Mouse (Mus musculus) midbrain, postnatal 0 days (tissue): ENCODE measurements around the gene AI854703. TPM values are rescaled to one million over a fixed set of nuclear protein-coding genes. Genes with fewer than 3 reads are reported as not detected.

Source experiments
- ATAC-seq: fragments of 200-750 bp; cut with Nextera tagmentation; 2 replicates; pipeline ENCODE4 v1.8.0; 2017; ENCODE audit warnings: moderate number of reproducible peaks, mild to moderate bottlenecking, moderate TSS enrichment, moderate library complexity; ENCODE audit not compliant: low FRiP score
- DNase-seq: peaks from one replicate; pipeline ENCODE4 v3.0.0-alpha.2; 2015; ENCODE audit warnings: low spot score
- H3K27ac ChIP-seq: fragments of 300-500 bp; sonication (generic); 2 replicates; pipeline ENCODE4 v1.5.1; 2014; ENCODE audit warnings: low read depth, mild to moderate bottlenecking, low read length, mixed read lengths
- H3K27me3 ChIP-seq: fragments of 300-500 bp; sonication (generic); 2 replicates; pipeline ENCODE4 v1.6.1; 2014; ENCODE audit warnings: low read length, control low read depth, mixed read lengths; ENCODE audit not compliant: insufficient read depth
- H3K36me3 ChIP-seq: fragments of 300-500 bp; sonication (generic); 2 replicates; pipeline ENCODE4 v1.6.1; 2014; ENCODE audit warnings: low read length, control low read depth, mixed read lengths; ENCODE audit not compliant: insufficient read depth
- H3K4me1 ChIP-seq: fragments of 300-500 bp; sonication (generic); 2 replicates; pipeline ENCODE4 v1.6.1; 2014; ENCODE audit warnings: mild to moderate bottlenecking, control low read depth, antibody characterized with exemption, low read length, mixed read lengths; ENCODE audit not compliant: insufficient read depth
- H3K4me2 ChIP-seq: fragments of 300-500 bp; sonication (generic); 2 replicates; pipeline ENCODE4 v1.6.1; 2014; ENCODE audit warnings: low read depth, mild to moderate bottlenecking, low read length, mixed read lengths; ENCODE audit not compliant: poor library complexity, severe bottlenecking
- H3K4me3 ChIP-seq: fragments of 300-500 bp; sonication (generic); 2 replicates; pipeline ENCODE4 v1.5.1; 2014; ENCODE audit warnings: low read depth, mild to moderate bottlenecking, low read length, moderate library complexity
- H3K9ac ChIP-seq: fragments of 300-500 bp; sonication (generic); replicated peaks from 2 replicates; pipeline ENCODE4 v1.6.1; 2014; ENCODE audit warnings: mild to moderate bottlenecking, low read length, moderate library complexity, mixed read lengths; ENCODE audit not compliant: poor library complexity, severe bottlenecking
- H3K9me3 ChIP-seq: fragments of 300-500 bp; sonication (generic); 2 replicates; pipeline ENCODE4 v1.6.1; 2016; ENCODE audit warnings: low read length, control low read depth
- CTCF ChIP-seq: IDR thresholded peaks from 2 replicates; pipeline ENCODE4 v1.5.1; 2016; ENCODE audit warnings: antibody characterized with exemption, mild to moderate bottlenecking
- whole genome bisulfite sequencing: fragments of 180-500 bp; shearing (Covaris S2); extraction: QIAGEN DNeasy Blood & Tissue Kit; methylation state at CpG from one replicate; pipeline ENCODE4 v1.1.7; 2014; 5-methylcytosine and 5-hydroxymethylcytosine counted together
- polyA plus RNA-seq: library from polyadenylated mRNA; unstranded; fragments of >200 nt; fragmentation: Nextera tagmentation; extraction: Ambion mirVana; gene quantifications from 2 replicates; pipeline ENCODE4 v1.2.1, GENCODE M21; 2015
- total RNA-seq: library from RNA; depleted of rRNA; stranded (reverse); fragments of >200 nt; gene quantifications from 2 replicates; pipeline ENCODE4 v1.2.3, GENCODE M21; 2014; rRNA removed

The AI854703 gene
- total RNA-seq (51.7 and 57.1 TPM in 2 replicates), polyA plus RNA-seq (28.5 and 30.2 TPM in 2 replicates)

DNA sequence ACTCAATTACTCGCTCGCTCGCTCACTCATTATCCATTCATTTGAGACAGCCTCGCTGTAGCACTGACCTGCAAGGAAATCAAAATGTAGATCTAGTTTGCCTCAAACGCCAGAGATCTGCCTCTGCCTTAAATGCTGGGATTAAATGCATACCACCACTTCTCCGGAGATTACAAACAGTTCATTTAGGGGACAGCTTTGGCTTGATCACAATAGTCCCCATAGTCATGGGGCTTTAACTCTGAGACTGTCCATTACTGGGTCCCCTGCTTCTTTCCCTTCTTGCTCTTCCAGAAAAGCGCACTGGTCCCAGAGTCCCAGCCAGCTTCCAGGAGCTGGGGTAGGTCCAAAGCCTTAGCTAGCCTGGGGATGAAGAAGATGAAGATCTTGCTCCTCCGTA, at the start of gene AI854703:
Gene AI854703, plus strand, starts transcription at position 301 of the 400 bp plus-strand sequence.
- H3K27ac ChIP-seq: no peak within 1 kb of the TSS; the same call in 1 of the 2 replicates
- no peak for ATAC-seq
- no peak for DNase-seq
- H3K4me3 ChIP-seq: peak within 1 kb of the TSS; percentile 53
- H3K27me3 ChIP-seq: 0 out of 2 replicates have a peak, but pooled peaks cover 7% of the 10 kb centered on the region
- no peak for TF ChIP-seq CTCF
- H3K9me3 ChIP-seq: no peaks in the 10 kb centered on the region
- peaks cover 16% of the 10 kb centered on the region for H3K4me1 ChIP-seq
- 21% methylated on average over 8 of the region's 8 CpGs for WGBS
- H3K36me3 ChIP-seq: no peaks in the 10 kb centered on the region; the same call in 1 of the 2 replicates
- peak within 1 kb of the TSS; percentile 63 for H3K9ac ChIP-seq
- peak within 1 kb of the TSS; percentile 81 for H3K4me2 ChIP-seq

GRCm38 (mm10) chr6:48578736-48579135, 47.8 kb upstream of the AI854703 start:
- Histone ChIP-seq H3K27me3 (no peaks in the 10 kb centered on the region), H3K9ac (no peak overlapping the region), H3K9me3 (no peaks in the 10 kb centered on the region), H3K36me3 (no peaks in the 10 kb centered on the region), H3K4me1 (no peaks in the 10 kb centered on the region), H3K4me3 (no peak overlapping the region), H3K4me2 (no peak overlapping the region), H3K27ac (no peak overlapping the region)
- no peak for ATAC-seq
- WGBS: 75% methylated on average over 5 of the region's 5 CpGs
- no peak for TF ChIP-seq CTCF
- DNase-seq: no peak

GRCm38 (mm10) chr6:48579215-48579648, 47.3 kb upstream of the AI854703 start:
- no peak for ATAC-seq
- Histone ChIP-seq H3K9me3 (no peaks in the 10 kb centered on the region), H3K4me3 (no peak overlapping the region), H3K27me3 (no peaks in the 10 kb centered on the region), H3K36me3 (no peaks in the 10 kb centered on the region), H3K4me2 (no peak overlapping the region), H3K4me1 (no peaks in the 10 kb centered on the region), H3K27ac (no peak overlapping the region), H3K9ac (no peak overlapping the region)
- no peak for DNase-seq
- no peak for TF ChIP-seq CTCF
- 38% methylated on average over 5 of the region's 5 CpGs for WGBS

DNA sequence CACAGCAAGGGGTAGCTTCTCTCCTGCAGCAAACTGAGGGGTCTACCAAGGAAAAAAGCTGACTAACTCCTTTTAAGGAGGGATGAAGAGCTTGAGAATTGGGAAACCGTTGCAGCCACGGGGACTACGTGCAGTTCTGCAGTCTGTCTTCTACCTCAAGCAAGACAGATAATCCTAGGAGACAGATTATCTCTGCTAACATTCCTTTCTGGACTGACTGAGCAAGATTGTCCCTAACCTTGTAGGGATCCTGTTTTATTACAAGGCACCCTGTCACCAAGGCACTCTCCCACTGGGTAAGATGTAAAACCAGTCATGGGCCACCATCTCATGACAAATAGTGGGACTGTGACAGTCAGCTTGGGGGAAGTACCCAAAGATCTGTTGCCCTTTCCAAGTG, 45.3 kb upstream of the AI854703 start:
- H3K9ac ChIP-seq: no peak overlapping the region
- ATAC-seq (no peak), DNase-seq (no peak)
- H3K36me3 ChIP-seq: no peaks in the 10 kb centered on the region
- no peaks in the 10 kb centered on the region for H3K9me3 ChIP-seq
- H3K27me3 ChIP-seq: no peaks in the 10 kb centered on the region
- no peak overlapping the region for H3K27ac ChIP-seq
- no peak for TF ChIP-seq CTCF
- H3K4me1 ChIP-seq: no peaks in the 10 kb centered on the region
- no peak overlapping the region for H3K4me3 ChIP-seq
- WGBS: 20% methylated on average over 3 of the region's 3 CpGs
- H3K4me2 ChIP-seq: no peak overlapping the region

DNA sequence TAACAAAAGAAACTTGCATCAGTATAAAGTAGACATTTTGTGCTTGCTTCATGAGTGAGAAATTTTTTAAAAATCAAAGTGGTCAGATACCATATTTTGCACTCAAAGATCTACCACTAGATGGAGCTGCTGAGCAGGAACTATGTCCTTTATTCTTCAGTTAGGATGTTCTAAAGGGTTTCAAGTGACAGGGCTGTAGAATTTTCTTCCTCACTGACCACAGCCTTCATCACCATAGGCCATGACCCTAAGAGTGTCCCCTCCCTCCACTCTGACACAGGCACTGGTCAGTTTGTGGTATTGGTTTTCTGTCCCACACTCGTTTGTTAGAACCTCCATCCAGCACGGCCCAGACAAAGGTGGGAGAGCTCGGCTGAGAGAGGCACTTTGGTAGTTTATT, 44.5 kb upstream of the AI854703 start:
- peak; percentile 88 for TF ChIP-seq CTCF
- Histone ChIP-seq H3K4me1 (no peaks in the 10 kb centered on the region), H3K9ac (no peak overlapping the region), H3K4me2 (no peak overlapping the region), H3K36me3 (no peaks in the 10 kb centered on the region), H3K4me3 (no peak overlapping the region), H3K27me3 (no peaks in the 10 kb centered on the region), H3K27ac (no peak overlapping the region), H3K9me3 (no peaks in the 10 kb centered on the region)
- 61% methylated on average over 3 of the region's 3 CpGs for WGBS
- DNase-seq (peak; percentile 82), ATAC-seq (peak; percentile 13; the same call in 1 of the 2 replicates)

DNA sequence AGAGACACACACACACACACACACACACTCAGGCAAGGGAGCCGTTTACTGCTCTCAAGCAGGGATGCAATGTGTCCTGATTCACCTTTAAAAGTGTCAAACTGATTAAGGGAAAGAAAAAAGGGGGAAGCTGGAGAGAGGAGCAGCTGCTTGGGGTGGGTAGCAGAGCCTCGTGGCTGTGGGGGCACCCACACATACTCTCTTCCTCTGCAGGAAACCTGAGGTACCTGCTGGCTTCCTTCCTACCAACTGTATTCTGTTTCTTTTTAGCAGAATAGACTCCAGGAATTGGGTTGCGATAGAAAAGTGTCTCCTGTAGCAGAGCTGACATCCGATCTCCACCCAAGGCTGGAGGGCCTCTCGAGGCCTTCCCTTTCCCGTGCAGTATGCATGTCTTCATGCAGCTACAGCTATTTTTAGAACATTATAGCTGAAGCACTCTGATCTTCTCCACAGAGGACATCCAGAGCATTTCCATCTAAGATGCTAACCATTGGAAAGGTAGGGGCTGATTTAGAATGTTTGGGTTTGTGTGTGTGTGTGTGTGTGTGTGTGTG, 37.3 kb upstream of the AI854703 start, which contains the start of gene Gm45021:
Gene Gm45021, plus strand, starts transcription at position 417 of the 557 bp plus-strand sequence.
- Histone ChIP-seq H3K4me3 (no peak within 1 kb of the TSS), H3K9me3 (no peaks in the 10 kb centered on the region), H3K36me3 (no peaks in the 10 kb centered on the region), H3K27me3 (no peaks in the 10 kb centered on the region), H3K27ac (peak within 1 kb of the TSS; percentile 12; the same call in 1 of the 2 replicates), H3K4me2 (no peak within 1 kb of the TSS), H3K4me1 (peaks cover 4% of the 10 kb centered on the region; the same call in 1 of the 2 replicates), H3K9ac (no peak within 1 kb of the TSS)
- TF ChIP-seq CTCF: no peak
- no peak for DNase-seq
- no peak for ATAC-seq
- WGBS: 59% methylated on average over 6 of the region's 6 CpGs
